17 mouse cellular contexts compared by ENCODE assay signal in the genomic region with DNA sequence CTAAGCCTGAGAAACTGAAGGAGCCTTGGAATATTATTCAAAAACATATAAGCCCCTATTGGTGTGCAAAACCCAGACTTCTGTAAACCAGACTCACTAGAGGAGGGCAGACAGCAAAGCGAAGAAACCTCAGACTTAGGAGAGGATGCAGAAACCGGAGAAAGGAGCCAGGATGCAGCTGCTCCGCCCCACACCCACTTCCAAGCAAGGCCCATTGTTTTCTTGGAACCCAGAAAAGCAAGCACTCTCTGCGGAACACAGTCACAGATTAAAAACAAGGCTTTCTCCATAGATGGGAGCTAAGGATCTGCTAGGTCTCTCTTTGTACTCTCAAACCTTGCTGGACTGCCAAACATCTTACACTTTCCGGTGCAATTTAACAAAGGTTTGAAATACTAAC. TPM values are rescaled to one million over a fixed set of nuclear protein-coding genes. Genes with fewer than 3 reads are reported as not detected.
DNase-seq lines count a peak whose midpoint lies in the region; ATAC-seq and TF ChIP-seq lines count a peak whose summit lies in the region.
"Had no signal": no experiment of that assay in that cellular context is flagged by ENCODE, and none has a peak within 500 bp of the region (broad histone marks: within the 10 kb centered on the region; RNA-seq: fewer than 3 reads in every experiment).

No protein-coding gene starts in this region.

- TF ChIP-seq CTCF in forebrain, postnatal 0 days (IDR thresholded peaks at IDR 0.05; ENCODE audit: low read depth), result no peak

- no peaks in the 10 kb centered on the region for H3K27me3 ChIP-seq in forebrain, postnatal 0 days (ENCODE audit: insufficient read depth, low read length)
- H3K27me3 ChIP-seq in forebrain, embryonic 11.5 days (ENCODE audit: control insufficient read depth, insufficient read depth, low read length), result no peaks in the 10 kb centered on the region
- H3K27me3 ChIP-seq in kidney, embryonic 16.5 days (ENCODE audit: insufficient read depth, low read length), result no peaks in the 10 kb centered on the region
- H3K27me3 ChIP-seq in midbrain, embryonic 11.5 days (ENCODE audit: control insufficient read depth, insufficient read depth, low read length), result no peaks in the 10 kb centered on the region; the same call in 1 of the 2 replicates
- H3K27me3 ChIP-seq in midbrain, embryonic 16.5 days (ENCODE audit: control insufficient read depth, insufficient read depth, low read depth, low read length), result no peaks in the 10 kb centered on the region
- no peaks in the 10 kb centered on the region for H3K27me3 ChIP-seq in stomach, embryonic 16.5 days (ENCODE audit: control insufficient read depth, insufficient read depth, low read length)
- H3K27me3 ChIP-seq: Patski had no signal

- H3K4me3 ChIP-seq in forebrain, postnatal 0 days (ENCODE audit: low read depth, low read length), result no peak overlapping the region
- H3K4me3 ChIP-seq in forebrain, embryonic 11.5 days (ENCODE audit: low read depth, low read length), result no peak overlapping the region
- no peak overlapping the region for H3K4me3 ChIP-seq in kidney, embryonic 16.5 days (ENCODE audit: low read length)
- H3K4me3 ChIP-seq in midbrain, embryonic 11.5 days (ENCODE audit: low read depth, low read length), result no peak overlapping the region
- no peak overlapping the region for H3K4me3 ChIP-seq in midbrain, embryonic 16.5 days (ENCODE audit: low read depth, low read length)
- no peak overlapping the region for H3K4me3 ChIP-seq in stomach, embryonic 16.5 days (replicated peaks; ENCODE audit: low read length)

- no peak overlapping the region for H3K9ac ChIP-seq in forebrain, postnatal 0 days
- no peak overlapping the region for H3K9ac ChIP-seq in forebrain, embryonic 11.5 days (ENCODE audit: low read length)
- no peak overlapping the region for H3K9ac ChIP-seq in kidney, embryonic 16.5 days (replicated peaks; ENCODE audit: low read length)
- peak overlapping the region; percentile 10; the same call in 1 of the 2 replicates for H3K9ac ChIP-seq in midbrain, embryonic 11.5 days (ENCODE audit: low read length)
- no peak overlapping the region for H3K9ac ChIP-seq in midbrain, embryonic 16.5 days (ENCODE audit: low read depth, low read length)
- H3K9ac ChIP-seq in stomach, embryonic 16.5 days (ENCODE audit: low read length), result no peak overlapping the region

- no peak overlapping the region for H3K4me2 ChIP-seq in forebrain, postnatal 0 days (ENCODE audit: low read depth)
- no peak overlapping the region for H3K4me2 ChIP-seq in forebrain, embryonic 11.5 days (ENCODE audit: low read depth, low read length, severe bottlenecking)
- H3K4me2 ChIP-seq in kidney, embryonic 16.5 days (replicated peaks; ENCODE audit: low read depth, low read length), result no peak overlapping the region
- no peak overlapping the region for H3K4me2 ChIP-seq in midbrain, embryonic 11.5 days
- no peak overlapping the region for H3K4me2 ChIP-seq in midbrain, embryonic 16.5 days (ENCODE audit: low read length)
- H3K4me2 ChIP-seq in stomach, embryonic 16.5 days (ENCODE audit: low read depth, low read length), result no peak overlapping the region

- ATAC-seq in forebrain, postnatal 0 days, result no peak; the same call in 1 of the 2 replicates
- no peak for ATAC-seq in forebrain, embryonic 11.5 days (replicated peaks; ENCODE audit: low FRiP score)
- ATAC-seq in kidney, embryonic 16.5 days (ENCODE audit: low FRiP score, low TSS enrichment), result no peak
- no peak for ATAC-seq in midbrain, embryonic 11.5 days (ENCODE audit: low FRiP score)
- ATAC-seq in midbrain, embryonic 16.5 days, result no peak
- no peak for ATAC-seq in stomach, embryonic 16.5 days (ENCODE audit: insufficient read depth, low FRiP score)
- ATAC-seq: intestine, postnatal 0 days; Patski had no signal

- H3K4me1 ChIP-seq in forebrain, postnatal 0 days (ENCODE audit: insufficient read depth), result peaks cover 13% of the 10 kb centered on the region
- H3K4me1 ChIP-seq in forebrain, embryonic 11.5 days (replicated peaks; ENCODE audit: control insufficient read depth, insufficient read depth, low read length), result peaks cover 5% of the 10 kb centered on the region; the same call in 1 of the 2 replicates
- no peaks in the 10 kb centered on the region for H3K4me1 ChIP-seq in kidney, embryonic 16.5 days (ENCODE audit: insufficient read depth, low read length)
- H3K4me1 ChIP-seq in midbrain, embryonic 11.5 days (ENCODE audit: control insufficient read depth, insufficient read depth, low read length), result peaks cover 5% of the 10 kb centered on the region; the same call in 1 of the 2 replicates
- H3K4me1 ChIP-seq in midbrain, embryonic 16.5 days (ENCODE audit: control insufficient read depth, insufficient read depth, low read length), result peaks cover 8% of the 10 kb centered on the region
- no peaks in the 10 kb centered on the region for H3K4me1 ChIP-seq in stomach, embryonic 16.5 days (ENCODE audit: control insufficient read depth, insufficient read depth, low read length)

- no peaks in the 10 kb centered on the region for H3K36me3 ChIP-seq in forebrain, postnatal 0 days (ENCODE audit: insufficient read depth)
- no peaks in the 10 kb centered on the region for H3K36me3 ChIP-seq in forebrain, embryonic 11.5 days (ENCODE audit: control insufficient read depth, insufficient read depth, low read length)
- H3K36me3 ChIP-seq in kidney, embryonic 16.5 days (ENCODE audit: insufficient read depth, low read length), result no peaks in the 10 kb centered on the region
- H3K36me3 ChIP-seq in midbrain, embryonic 11.5 days (ENCODE audit: control insufficient read depth, insufficient read depth, low read length), result no peaks in the 10 kb centered on the region
- H3K36me3 ChIP-seq in midbrain, embryonic 16.5 days (ENCODE audit: control insufficient read depth, insufficient read depth, low read length), result no peaks in the 10 kb centered on the region
- H3K36me3 ChIP-seq in stomach, embryonic 16.5 days (ENCODE audit: control insufficient read depth, insufficient read depth, low read length), result no peaks in the 10 kb centered on the region

- no peak for DNase-seq in forebrain, postnatal 0 days
- no peak for DNase-seq in forebrain, embryonic 11.5 days (ENCODE audit: low spot score)
- no peak for DNase-seq in kidney, adult 18-20 months
- DNase-seq in midbrain, embryonic 11.5 days (ENCODE audit: low spot score, missing footprints), result peak; percentile 85
- no peak for DNase-seq in layer of hippocampus, adult 11-12 months (ENCODE audit: low spot score)
- DNase-seq: B cell, adult 2 months; cerebellum, postnatal 10 days; right cerebral cortex, adult 18-20 months had no signal

- no peaks in the 10 kb centered on the region for H3K9me3 ChIP-seq in forebrain, postnatal 0 days (ENCODE audit: low read length)
- no peaks in the 10 kb centered on the region for H3K9me3 ChIP-seq in forebrain, embryonic 11.5 days (ENCODE audit: control insufficient read depth, low read length)
- H3K9me3 ChIP-seq in kidney, embryonic 16.5 days (ENCODE audit: low read length), result no peaks in the 10 kb centered on the region
- no peaks in the 10 kb centered on the region for H3K9me3 ChIP-seq in midbrain, embryonic 11.5 days (ENCODE audit: control insufficient read depth, low read length)
- H3K9me3 ChIP-seq in midbrain, embryonic 16.5 days (replicated peaks; ENCODE audit: control insufficient read depth, low read length, poor library complexity, severe bottlenecking), result no peaks in the 10 kb centered on the region
- no peaks in the 10 kb centered on the region for H3K9me3 ChIP-seq in stomach, embryonic 16.5 days (replicated peaks; ENCODE audit: control insufficient read depth, low read length)

- 0 out of 2 replicates have a peak overlapping the region, but pooled peaks have one; percentile 0 for H3K27ac ChIP-seq in forebrain, postnatal 0 days (ENCODE audit: low read depth, low read length)
- H3K27ac ChIP-seq in forebrain, embryonic 11.5 days (ENCODE audit: low read depth, low read length), result no peak overlapping the region
- H3K27ac ChIP-seq in kidney, embryonic 16.5 days (ENCODE audit: low read length), result 0 out of 2 replicates have a peak overlapping the region, but pooled peaks have one; percentile 32
- no peak overlapping the region for H3K27ac ChIP-seq in midbrain, embryonic 11.5 days (ENCODE audit: low read depth, low read length)
- no peak overlapping the region for H3K27ac ChIP-seq in midbrain, embryonic 16.5 days (ENCODE audit: low read length)
- 0 out of 2 replicates have a peak overlapping the region, but pooled peaks have one; percentile 2 for H3K27ac ChIP-seq in stomach, embryonic 16.5 days (ENCODE audit: low read length)

- WGBS in forebrain, postnatal 0 days, result 23% methylated on average over 5 of the region's 5 CpGs
- 37% methylated on average over 5 of the region's 5 CpGs for WGBS in forebrain, embryonic 11.5 days
- 41% methylated on average over 5 of the region's 5 CpGs for WGBS in kidney, embryonic 16.5 days
- WGBS in midbrain, embryonic 11.5 days, result 23% methylated on average over 5 of the region's 5 CpGs
- WGBS in midbrain, embryonic 16.5 days, result 28% methylated on average over 5 of the region's 5 CpGs
- WGBS in stomach, embryonic 16.5 days, result 42% methylated on average over 5 of the region's 5 CpGs

RNA-seq across cellular contexts. Expression of gene Prnp, which starts 17.2 kb away (rescaled TPM):
- 352 and 356 TPM in 2 replicates for total RNA-seq in forebrain, postnatal 0 days (2014; rRNA removed)
- 353 and 423 TPM in 2 replicates for polyA plus RNA-seq in forebrain, postnatal 0 days (2015; fragmentation: Nextera tagmentation; extraction: Ambion mirVana)
- polyA plus RNA-seq in forebrain, embryonic 11.5 days (2014; fragmentation: Nextera tagmentation; extraction: Ambion mirVana), result 25.4 and 31.2 TPM in 2 replicates
- polyA plus RNA-seq in kidney, embryonic 16.5 days (2015; fragmentation: Nextera tagmentation; extraction: Ambion mirVana), result 43.2 and 49.6 TPM in 2 replicates
- polyA plus RNA-seq in midbrain, embryonic 11.5 days (2014; fragmentation: Nextera tagmentation; extraction: Ambion mirVana), result 27.2 and 29.7 TPM in 2 replicates
- polyA plus RNA-seq in midbrain, embryonic 16.5 days (2015; fragmentation: Nextera tagmentation; extraction: Ambion mirVana), result 177 and 194 TPM in 2 replicates
- polyA plus RNA-seq in stomach, embryonic 16.5 days (2015; fragmentation: Nextera tagmentation; extraction: Ambion mirVana), result 70.4 and 73.5 TPM in 2 replicates

RNA-seq across cellular contexts. Expression of gene Prn, which starts 17.2 kb away (rescaled TPM):
- 0.76 TPM in 1 of 2 replicates, not detected in the other for total RNA-seq in forebrain, postnatal 0 days (2014; rRNA removed)
- 0.33 TPM in 1 of 2 replicates, not detected in the other for polyA plus RNA-seq in forebrain, postnatal 0 days (2015; fragmentation: Nextera tagmentation; extraction: Ambion mirVana)
- not detected in 2 replicates for polyA plus RNA-seq in forebrain, embryonic 11.5 days (2014; fragmentation: Nextera tagmentation; extraction: Ambion mirVana)
- polyA plus RNA-seq in kidney, embryonic 16.5 days (2015; fragmentation: Nextera tagmentation; extraction: Ambion mirVana), result 0.25 TPM in 1 of 2 replicates, not detected in the other
- polyA plus RNA-seq in midbrain, embryonic 11.5 days (2014; fragmentation: Nextera tagmentation; extraction: Ambion mirVana), result not detected in 2 replicates
- polyA plus RNA-seq in midbrain, embryonic 16.5 days (2015; fragmentation: Nextera tagmentation; extraction: Ambion mirVana), result not detected in 2 replicates
- polyA plus RNA-seq in stomach, embryonic 16.5 days (2015; fragmentation: Nextera tagmentation; extraction: Ambion mirVana), result 0.37 TPM in 1 of 2 replicates, not detected in the other
- total RNA-seq: adrenal gland, postnatal 4 days had no signal
- polyA plus RNA-seq: gonadal fat pad, adult 2 months; intestine, postnatal 0 days; liver, embryonic 16.5 days; Patski had no signal

RNA-seq across cellular contexts. Expression of gene Erv3, which starts 33.0 kb away (rescaled TPM):
- total RNA-seq in forebrain, postnatal 0 days (2014; rRNA removed), result not detected in 2 replicates
- 0.06 TPM in 1 of 2 replicates, not detected in the other for polyA plus RNA-seq in forebrain, postnatal 0 days (2015; fragmentation: Nextera tagmentation; extraction: Ambion mirVana)
- not detected in 2 replicates for polyA plus RNA-seq in forebrain, embryonic 11.5 days (2014; fragmentation: Nextera tagmentation; extraction: Ambion mirVana)
- polyA plus RNA-seq in kidney, embryonic 16.5 days (2015; fragmentation: Nextera tagmentation; extraction: Ambion mirVana), result not detected in 2 replicates
- polyA plus RNA-seq in midbrain, embryonic 11.5 days (2014; fragmentation: Nextera tagmentation; extraction: Ambion mirVana), result not detected in 2 replicates
- polyA plus RNA-seq in midbrain, embryonic 16.5 days (2015; fragmentation: Nextera tagmentation; extraction: Ambion mirVana), result 0.06 TPM in 1 of 2 replicates, not detected in the other
- polyA plus RNA-seq in stomach, embryonic 16.5 days (2015; fragmentation: Nextera tagmentation; extraction: Ambion mirVana), result not detected in 2 replicates
- total RNA-seq: adrenal gland, postnatal 4 days had no signal
- polyA plus RNA-seq: intestine, postnatal 0 days; liver, embryonic 16.5 days; Patski had no signal

RNA-seq across cellular contexts. Expression of gene Prnd, which starts 58.1 kb away (rescaled TPM):
- 3.5 and 4.4 TPM in 2 replicates for total RNA-seq in forebrain, postnatal 0 days (2014; rRNA removed)
- 6.0 and 6.2 TPM in 2 replicates for polyA plus RNA-seq in forebrain, postnatal 0 days (2015; fragmentation: Nextera tagmentation; extraction: Ambion mirVana)
- 4.5 and 5.0 TPM in 2 replicates for polyA plus RNA-seq in forebrain, embryonic 11.5 days (2014; fragmentation: Nextera tagmentation; extraction: Ambion mirVana)
- 16.2 and 17.1 TPM in 2 replicates for polyA plus RNA-seq in kidney, embryonic 16.5 days (2015; fragmentation: Nextera tagmentation; extraction: Ambion mirVana)
- 5.3 and 6.9 TPM in 2 replicates for polyA plus RNA-seq in midbrain, embryonic 11.5 days (2014; fragmentation: Nextera tagmentation; extraction: Ambion mirVana)
- 8.0 and 10.7 TPM in 2 replicates for polyA plus RNA-seq in midbrain, embryonic 16.5 days (2015; fragmentation: Nextera tagmentation; extraction: Ambion mirVana)
- 39.3 and 44.0 TPM in 2 replicates for polyA plus RNA-seq in stomach, embryonic 16.5 days (2015; fragmentation: Nextera tagmentation; extraction: Ambion mirVana)
- total RNA-seq: left cerebral cortex, postnatal 25 days had no signal

Comparison
In these comparisons a context has a peak if more than half of its experiments do, and no peak if none do; other contexts are left out.
1. H3K27ac ChIP-seq: peak in forebrain, postnatal 0 days (single experiment), kidney, embryonic 16.5 days (single experiment) and stomach, embryonic 16.5 days (single experiment); none in forebrain, embryonic 11.5 days (single experiment), midbrain, embryonic 11.5 days (single experiment) and midbrain, embryonic 16.5 days (single experiment).